Mouse (Mus musculus) thymus, adult 2 months (tissue): Measurements from ENCODE around the gene Pip4k2b. TPM values are rescaled to one million over a fixed set of nuclear protein-coding genes. Genes with fewer than 3 reads are reported as not detected.
A peak's percentile ranks its signal among the peaks of the same experiment; 100 is the strongest.

Experiments
- DNase-seq: peaks from one replicate; pipeline ENCODE4 v3.0.0; 2021
- H3K27ac ChIP-seq: fragments of 200-500 bp; 2 replicates; pipeline ENCODE4 v1.5.1; 2012; ENCODE audit warnings: low read length, control low read depth; ENCODE audit not compliant: control insufficient read depth, insufficient read depth
- H3K27me3 ChIP-seq: fragments of 200-500 bp; 2 replicates; pipeline ENCODE4 v1.6.1; 2012; ENCODE audit warnings: mild to moderate bottlenecking, low read length, moderate library complexity, mixed read lengths; ENCODE audit not compliant: control insufficient read depth, insufficient read depth
- H3K36me3 ChIP-seq: fragments of 200-500 bp; 2 replicates; pipeline ENCODE4 v1.6.1; 2012; ENCODE audit warnings: mild to moderate bottlenecking, low read length, moderate library complexity; ENCODE audit not compliant: control insufficient read depth, insufficient read depth
- H3K4me1 ChIP-seq: fragments of 200-500 bp; replicated peaks from 2 replicates; pipeline ENCODE4 v1.6.1; 2012; ENCODE audit warnings: low read length; ENCODE audit not compliant: control insufficient read depth, insufficient read depth
- H3K4me3 ChIP-seq: fragments of 200-500 bp; 2 replicates; pipeline ENCODE4 v1.5.1; 2012; ENCODE audit warnings: mild to moderate bottlenecking, low read length, control low read depth, moderate library complexity; ENCODE audit not compliant: control insufficient read depth, insufficient read depth
- CTCF ChIP-seq: fragments of 200-500 bp; IDR thresholded peaks from 2 replicates; pipeline ENCODE4 v1.5.1; 2012; ENCODE audit warnings: mild to moderate bottlenecking, control low read depth, low read length, moderate library complexity, borderline replicate concordance; ENCODE audit not compliant: control insufficient read depth, poor library complexity, insufficient read depth; ENCODE audit errors: extremely low read depth
- POLR2A ChIP-seq: fragments of 200-500 bp; IDR thresholded peaks from 2 replicates; pipeline ENCODE4 v1.6.1; 2012; ENCODE audit warnings: mild to moderate bottlenecking, low read length, control low read depth, moderate library complexity; ENCODE audit not compliant: control insufficient read depth, poor library complexity, insufficient read depth; ENCODE audit errors: extremely low read depth
- WGBS: fragments of 180-500 bp; shearing (Covaris S2); methylation state at CpG from one replicate; pipeline ENCODE4 v1.1.7; 2018; 5-methylcytosine and 5-hydroxymethylcytosine counted together
- polyA plus RNA-seq: library from polyadenylated mRNA; depleted of rRNA; stranded (reverse); fragments of >200 nt; gene quantifications from 2 replicates; pipeline ENCODE4 v1.2.3, GENCODE M21; 2012

Gene Pip4k2b
- polyA plus RNA-seq, 1 experiment, result 28.2 TPM

DNA sequence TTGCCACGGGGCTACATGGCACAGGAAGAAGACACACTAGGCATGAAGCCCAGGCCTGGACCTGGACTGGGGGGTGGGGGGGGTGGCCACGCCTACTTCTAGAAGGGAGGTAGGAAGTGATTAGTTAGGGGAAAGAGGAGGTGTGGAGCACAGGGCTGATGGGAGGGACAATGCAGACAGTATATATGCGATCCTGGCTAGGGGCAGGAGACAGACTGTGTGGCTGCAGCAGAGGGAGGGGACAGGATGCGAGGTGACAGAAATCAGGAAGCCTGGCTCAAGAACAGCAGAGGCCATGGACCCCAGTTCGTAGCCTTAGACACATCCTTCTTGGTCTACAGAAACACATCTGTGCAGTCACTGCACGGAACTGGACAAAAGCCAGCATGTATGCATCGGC, 20.8 kb downstream of the Pip4k2b start:
- TF ChIP-seq CTCF (no peak), POLR2A (no peak)
- Histone ChIP-seq H3K4me3 (no peak overlapping the region), H3K36me3 (peaks cover 57% of the 10 kb centered on the region), H3K27me3 (no peaks in the 10 kb centered on the region), H3K27ac (no peak overlapping the region), H3K4me1 (peaks cover 22% of the 10 kb centered on the region)
- 66% methylated on average over 7 of the region's 7 CpGs for WGBS
- DNase-seq, result no peak

DNA sequence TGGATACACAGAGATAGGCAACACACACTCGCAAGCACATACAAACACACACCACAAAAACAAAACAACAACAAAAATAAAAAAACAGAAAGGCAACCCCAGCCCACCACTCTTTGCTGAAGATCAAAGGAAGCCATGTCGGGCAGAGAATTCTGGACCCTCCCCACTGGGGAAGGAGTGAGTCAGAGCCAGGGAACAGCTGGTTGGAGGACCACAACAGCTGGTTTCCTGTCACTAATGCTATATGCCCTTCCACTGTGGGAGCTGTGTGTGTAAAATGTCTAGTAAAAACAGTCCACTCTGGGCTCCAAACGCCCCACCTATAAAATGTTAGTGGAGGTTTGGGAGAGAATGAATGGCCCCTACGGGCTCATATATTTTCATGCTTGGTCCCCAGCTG, 23.2 kb downstream of the Pip4k2b start:
- no peak overlapping the region for H3K27ac ChIP-seq
- TF ChIP-seq POLR2A, result no peak
- no peak for TF ChIP-seq CTCF
- H3K36me3 ChIP-seq, result peaks cover 61% of the 10 kb centered on the region
- H3K4me3 ChIP-seq, result no peak overlapping the region
- H3K27me3 ChIP-seq, result no peaks in the 10 kb centered on the region
- 86% methylated on average over 4 of the region's 4 CpGs for WGBS
- peaks cover 18% of the 10 kb centered on the region for H3K4me1 ChIP-seq
- DNase-seq, result no peak

DNA sequence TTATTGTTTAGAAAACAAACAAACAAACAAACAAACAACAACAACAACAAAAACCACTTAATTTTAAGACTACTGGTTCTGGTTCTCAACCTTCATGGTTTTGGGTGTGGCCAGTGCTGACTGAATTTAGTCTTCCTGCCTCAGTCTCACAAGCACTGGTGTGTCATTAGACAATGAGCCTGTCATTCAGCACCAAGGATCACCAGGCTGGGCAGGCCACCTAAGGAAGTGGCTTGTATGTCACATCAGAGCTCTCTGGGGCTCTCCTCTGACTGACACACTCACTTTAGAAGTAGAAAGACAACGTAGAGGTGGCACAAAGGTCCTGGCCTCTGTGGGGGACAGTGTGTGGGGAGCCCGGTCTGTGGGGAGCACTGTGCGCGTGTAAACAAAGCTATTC, 25.5 kb downstream of the Pip4k2b start:
- H3K4me3 ChIP-seq, result no peak overlapping the region
- no peaks in the 10 kb centered on the region for H3K27me3 ChIP-seq
- no peak for TF ChIP-seq CTCF
- no peak for TF ChIP-seq POLR2A
- DNase-seq, result no peak
- peak overlapping the region; percentile 12; the same call in 1 of the 2 replicates for H3K27ac ChIP-seq
- peaks cover 44% of the 10 kb centered on the region for H3K36me3 ChIP-seq
- peaks cover 18% of the 10 kb centered on the region for H3K4me1 ChIP-seq
- 74% methylated on average over 4 of the region's 4 CpGs for WGBS

DNA sequence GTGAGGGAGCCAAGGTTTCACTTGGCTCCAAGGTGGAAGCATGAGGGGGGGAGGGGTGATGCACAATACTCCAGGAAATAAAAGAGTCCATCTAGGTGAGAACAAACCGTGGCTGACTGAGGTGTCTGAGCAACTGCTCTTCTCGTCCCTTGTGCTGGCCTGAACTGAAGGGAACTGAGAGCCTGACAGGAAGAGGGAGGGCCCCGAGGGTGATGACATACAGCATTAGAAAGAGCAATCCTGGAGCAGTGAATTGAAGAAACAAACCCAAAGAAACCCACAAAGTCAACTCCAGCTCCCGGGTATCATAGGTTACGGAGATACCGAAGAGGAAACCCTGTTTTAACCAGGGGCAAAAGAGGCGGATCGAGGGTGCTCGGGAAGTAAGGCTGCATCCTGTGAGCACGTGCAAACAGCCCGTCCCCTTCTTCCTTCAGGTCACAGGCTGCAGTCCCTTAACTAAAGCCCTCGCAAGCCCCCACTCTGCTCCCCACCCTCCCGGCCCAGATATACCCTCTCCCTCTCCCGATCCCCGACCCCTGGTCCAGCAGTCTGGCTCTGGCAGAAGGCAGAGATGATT, 26.1 kb downstream of the Pip4k2b start:
- TF ChIP-seq CTCF, result no peak
- TF ChIP-seq POLR2A, result no peak
- WGBS, result 15% methylated on average over 15 of the region's 15 CpGs
- no peaks in the 10 kb centered on the region for H3K27me3 ChIP-seq
- no peak overlapping the region for H3K4me3 ChIP-seq
- H3K27ac ChIP-seq, result peak overlapping the region; percentile 12; the same call in 1 of the 2 replicates
- peaks cover 18% of the 10 kb centered on the region for H3K4me1 ChIP-seq
- peak; percentile 26 for DNase-seq
- H3K36me3 ChIP-seq, result peaks cover 47% of the 10 kb centered on the region

- Histone ChIP-seq H3K36me3 (peaks cover 49% of the 10 kb centered on the region), H3K27me3 (no peaks in the 10 kb centered on the region), H3K4me3 (no peak overlapping the region), H3K4me1 (peaks cover 18% of the 10 kb centered on the region), H3K27ac (peak overlapping the region; percentile 7; the same call in 1 of the 2 replicates)
- 82% methylated on average over 26 of the region's 26 CpGs for WGBS
- no peak for DNase-seq
- TF ChIP-seq POLR2A, result no peak
- no peak for TF ChIP-seq CTCF
These were observed 26.9 kb downstream of the Pip4k2b start for GRCm38 (mm10) chr11:97717369-97718280.

- Histone ChIP-seq H3K4me3 (no peak overlapping the region), H3K27me3 (no peaks in the 10 kb centered on the region), H3K27ac (no peak overlapping the region), H3K36me3 (peaks cover 39% of the 10 kb centered on the region), H3K4me1 (peaks cover 25% of the 10 kb centered on the region)
- 97% methylated on average over 8 of the region's 8 CpGs for WGBS
- TF ChIP-seq POLR2A, result no peak
- no peak for TF ChIP-seq CTCF
- no peak for DNase-seq
These were observed 28.5 kb downstream of the Pip4k2b start for GRCm38 (mm10) chr11:97716021-97716420.
